Mouse (Mus musculus) kidney, postnatal 0 days (tissue): ENCODE data around the gene Rpl39. TPM values are rescaled to one million over a fixed set of nuclear protein-coding genes. Genes with fewer than 3 reads are reported as not detected.
A peak's percentile ranks its signal among the peaks of the same experiment; 100 is the strongest.

Experiments
- ATAC-seq: fragments of 200-750 bp; cut with Nextera tagmentation; replicated peaks from 2 replicates; pipeline ENCODE4 v1.8.0; 2017; ENCODE audit warnings: low read depth, moderate number of reproducible peaks, moderate TSS enrichment, moderate library complexity; ENCODE audit not compliant: low FRiP score
- DNase-seq: peaks from one replicate; pipeline ENCODE4 v3.0.0-alpha.2; 2016; ENCODE audit warnings: low spot score
- H3K27ac ChIP-seq: fragments of 300-500 bp; sonication (generic); 2 replicates; pipeline ENCODE4 v1.5.1; 2014; ENCODE audit warnings: mild to moderate bottlenecking
- H3K27me3 ChIP-seq: fragments of 300-500 bp; sonication (generic); 2 replicates; pipeline ENCODE4 v1.6.1; 2014; ENCODE audit warnings: low read length, mixed read lengths; ENCODE audit not compliant: insufficient read depth
- H3K36me3 ChIP-seq: fragments of 300-500 bp; sonication (generic); 2 replicates; pipeline ENCODE4 v1.6.1; 2014; ENCODE audit warnings: low read length, mixed read lengths; ENCODE audit not compliant: insufficient read depth
- H3K4me1 ChIP-seq: fragments of 300-500 bp; sonication (generic); replicated peaks from 2 replicates; pipeline ENCODE4 v1.6.1; 2014; ENCODE audit warnings: antibody characterized with exemption, low read length, mixed read lengths; ENCODE audit not compliant: insufficient read depth
- H3K4me2 ChIP-seq: fragments of 300-500 bp; sonication (generic); 2 replicates; pipeline ENCODE4 v1.6.1; 2014; ENCODE audit warnings: mild to moderate bottlenecking, low read length, moderate library complexity, mixed read lengths
- H3K4me3 ChIP-seq: fragments of 300-500 bp; sonication (generic); replicated peaks from 2 replicates; pipeline ENCODE4 v1.5.1; 2014; ENCODE audit warnings: low read depth, low read length
- H3K9ac ChIP-seq: fragments of 300-500 bp; sonication (generic); 2 replicates; pipeline ENCODE4 v1.6.1; 2014; ENCODE audit warnings: low read depth, low read length
- H3K9me3 ChIP-seq: fragments of 300-500 bp; sonication (generic); replicated peaks from 2 replicates; pipeline ENCODE4 v1.6.1; 2016; ENCODE audit warnings: low read length, inconsistent platforms, mixed read lengths
- CTCF ChIP-seq: IDR thresholded peaks from 2 replicates; pipeline ENCODE4 v1.5.1; 2016; ENCODE audit warnings: antibody characterized with exemption, low read depth, mild to moderate bottlenecking, moderate library complexity
- WGBS: fragments of 180-500 bp; shearing (Covaris S2); extraction: QIAGEN DNeasy Blood & Tissue Kit; methylation state at CpG from one replicate; pipeline ENCODE4 v1.1.7; 2014; 5-methylcytosine and 5-hydroxymethylcytosine counted together
- polyA plus RNA-seq: library from polyadenylated mRNA; unstranded; fragments of >200 nt; fragmentation: Nextera tagmentation; extraction: Ambion mirVana; gene quantifications from 2 replicates; pipeline ENCODE4 v1.2.1, GENCODE M21; 2015

Gene Rpl39
- polyA plus RNA-seq, 1 experiment from 2014 or later: 903 TPM

- Histone ChIP-seq H3K4me2 (no peak overlapping the region), H3K4me3 (no peak overlapping the region), H3K27me3 (peaks cover 4% of the 10 kb centered on the region; the same call in 1 of the 2 replicates), H3K27ac (no peak overlapping the region), H3K9me3 (no peaks in the 10 kb centered on the region), H3K9ac (no peak overlapping the region), H3K36me3 (no peaks in the 10 kb centered on the region), H3K4me1 (no peaks in the 10 kb centered on the region)
- TF ChIP-seq CTCF: peak; percentile 67
- DNase-seq: peak; percentile 34
- ATAC-seq: no peak
- 27% methylated on average over 9 of the region's 9 CpGs for WGBS
Observed at GRCm38 (mm10) chrX:37042726-37043125, 42.5 kb downstream of the Rpl39 start.

Other genes with a start within 250 kb of the Rpl39 start
- 157 and 163 TPM in 2 replicates for gene Ube2a, start 211.5 kb downstream of the Rpl39 start, polyA plus RNA-seq
- gene C330007P06Rik, start 211.3 kb downstream of the Rpl39 start, polyA plus RNA-seq: 22.5 and 26.4 TPM in 2 replicates
- gene Nkrf, start 182.5 kb downstream of the Rpl39 start, polyA plus RNA-seq: 1.4 and 1.6 TPM in 2 replicates
- 12.3 and 13.1 TPM in 2 replicates for gene Sept6, start 93.6 kb downstream of the Rpl39 start, polyA plus RNA-seq
- gene Sowahd, start 36.6 kb downstream of the Rpl39 start, polyA plus RNA-seq: 0.11 TPM in 1 of 2 replicates, not detected in the other
- gene Upf3b, start 24.9 kb upstream of the Rpl39 start, polyA plus RNA-seq: 17.2 TPM in 2 replicates
- gene Nkap, start 41.4 kb upstream of the Rpl39 start, polyA plus RNA-seq: 12.1 and 12.8 TPM in 2 replicates
- gene Akap14, start 83.4 kb upstream of the Rpl39 start, polyA plus RNA-seq: not detected in 2 replicates
- 715 and 799 TPM in 2 replicates for gene Ndufa1, start 105.8 kb upstream of the Rpl39 start, polyA plus RNA-seq
- 8.9 and 9.6 TPM in 2 replicates for gene Rnf113a1, start 105.8 kb upstream of the Rpl39 start, polyA plus RNA-seq
- gene Gm9, start 125.6 kb upstream of the Rpl39 start, polyA plus RNA-seq: not detected in 2 replicates
- gene Rhox1, start 136.9 kb upstream of the Rpl39 start, polyA plus RNA-seq: not detected in 2 replicates
- gene Rhox2a, start 159.6 kb upstream of the Rpl39 start, polyA plus RNA-seq: not detected in 2 replicates
- gene Rhox3a, start 164.5 kb upstream of the Rpl39 start, polyA plus RNA-seq: not detected in 2 replicates
- not detected in 2 replicates for gene Rhox4a, start 179.9 kb upstream of the Rpl39 start, polyA plus RNA-seq